Mouse (Mus musculus): ENCODE measurements around the gene Mettl23. TPM values are rescaled to one million over a fixed set of nuclear protein-coding genes. Genes with fewer than 3 reads are reported as not detected.

Gene Mettl23
- 32.0 and 36.5 TPM in 2 replicates for polyA plus RNA-seq (2012; rRNA removed)

- DNase-seq (ENCODE audit: low spot score): peak; percentile 94
These were observed at the start of gene Mettl23, which contains the start of gene Jmjd6 for GRCm38 (mm10) chr11:116843261-116844233. Mettl23 (plus strand) TSS chr11:116843278. Jmjd6 (minus strand) TSS chr11:116843449.

- no peak for DNase-seq (ENCODE audit: low spot score)
These were observed 43.7 kb upstream of the Mettl23 start for GRCm38 (mm10) chr11:116799364-116799763.

GRCm38 (mm10) chr11:116801106-116801505 is 42.0 kb upstream of the Mettl23 start:
- DNase-seq (ENCODE audit: low spot score): no peak

- no peak for DNase-seq (ENCODE audit: low spot score)
These were observed 40.4 kb upstream of the Mettl23 start for GRCm38 (mm10) chr11:116802709-116803108.

GRCm38 (mm10) chr11:116806136-116807071 is 36.7 kb upstream of the Mettl23 start:
- no peak for DNase-seq (ENCODE audit: low spot score)

GRCm38 (mm10) chr11:116807116-116807515 is 36.0 kb upstream of the Mettl23 start:
- DNase-seq (ENCODE audit: low spot score): no peak

- DNase-seq (ENCODE audit: low spot score): no peak
These were observed 35.6 kb upstream of the Mettl23 start for GRCm38 (mm10) chr11:116807526-116807925.

GRCm38 (mm10) chr11:116807938-116808606 is 35.0 kb upstream of the Mettl23 start:
- DNase-seq (ENCODE audit: low spot score): peak; percentile 66

- no peak for DNase-seq (ENCODE audit: low spot score)
These were observed 34.2 kb upstream of the Mettl23 start for GRCm38 (mm10) chr11:116808811-116809395.

GRCm38 (mm10) chr11:116809520-116809919 is 33.6 kb upstream of the Mettl23 start:
- DNase-seq (ENCODE audit: low spot score): no peak

GRCm38 (mm10) chr11:116810528-116810927 is 32.5 kb upstream of the Mettl23 start:
- DNase-seq (ENCODE audit: low spot score): no peak

GRCm38 (mm10) chr11:116810983-116811901 is 31.8 kb upstream of the Mettl23 start:
- DNase-seq (ENCODE audit: low spot score): no peak

GRCm38 (mm10) chr11:116812793-116813529 is 30.1 kb upstream of the Mettl23 start:
- no peak for DNase-seq (ENCODE audit: low spot score)

GRCm38 (mm10) chr11:116813610-116814009 is 29.5 kb upstream of the Mettl23 start:
- DNase-seq (ENCODE audit: low spot score): no peak

GRCm38 (mm10) chr11:116814076-116814883 is 28.8 kb upstream of the Mettl23 start:
- no peak for DNase-seq (ENCODE audit: low spot score)

GRCm38 (mm10) chr11:116814884-116815415 is 28.1 kb upstream of the Mettl23 start:
- no peak for DNase-seq (ENCODE audit: low spot score)

GRCm38 (mm10) chr11:116816769-116817168 is 26.3 kb upstream of the Mettl23 start:
- no peak for DNase-seq (ENCODE audit: low spot score)

- no peak for DNase-seq (ENCODE audit: low spot score)
These were observed 25.5 kb upstream of the Mettl23 start for GRCm38 (mm10) chr11:116817567-116817966.

Measured in urinary bladder, adult 2 months (tissue).